Mouse (Mus musculus): ENCODE measurements at regions not wholly inside any gene's neighbourhood (a gene's known extent, or its start where the extent isn't known, plus 50 kb on each side); places are given as distances from the start of the nearest gene placed in this dataset.

DNA sequence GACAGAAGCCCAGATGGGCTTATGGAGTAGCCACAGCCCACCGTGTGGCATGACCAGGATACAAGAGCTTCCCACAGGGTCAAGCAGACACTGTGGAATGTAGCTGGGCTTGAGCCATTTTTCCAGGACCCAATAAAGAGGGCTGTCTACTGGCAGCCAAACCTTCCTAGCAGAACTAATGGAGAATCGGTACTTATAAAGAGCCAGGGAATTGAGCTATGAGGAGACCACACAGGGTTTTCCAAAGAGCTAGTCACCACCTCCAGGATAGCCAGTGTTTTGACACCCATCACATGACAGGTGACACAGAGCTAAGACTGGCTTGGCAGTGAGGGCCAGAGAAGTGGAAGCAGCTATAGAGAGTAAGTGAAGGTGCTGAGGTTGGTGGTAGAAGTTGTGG, 149.9 kb downstream of the Map2k4 start:
- no peak for DNase-seq

DNA sequence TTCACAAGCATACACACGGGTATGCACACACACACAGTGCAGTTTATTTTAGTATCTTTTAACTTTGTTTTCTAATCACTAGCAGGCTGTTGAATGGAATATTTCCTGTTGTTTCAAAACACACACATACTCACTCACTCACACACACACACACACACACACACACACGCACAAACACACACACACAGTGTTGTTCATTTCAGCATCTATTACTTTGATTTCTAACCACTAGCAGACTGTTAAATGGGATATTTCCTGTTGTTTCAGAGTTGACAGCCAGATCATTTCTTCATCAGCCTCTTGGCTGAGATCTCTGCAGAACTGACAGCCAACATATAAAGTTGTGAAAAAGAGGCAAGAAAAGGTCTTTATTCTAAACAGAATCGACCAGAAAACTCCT, 150.9 kb downstream of the Map2k4 start:
- DNase-seq, result no peak

DNA sequence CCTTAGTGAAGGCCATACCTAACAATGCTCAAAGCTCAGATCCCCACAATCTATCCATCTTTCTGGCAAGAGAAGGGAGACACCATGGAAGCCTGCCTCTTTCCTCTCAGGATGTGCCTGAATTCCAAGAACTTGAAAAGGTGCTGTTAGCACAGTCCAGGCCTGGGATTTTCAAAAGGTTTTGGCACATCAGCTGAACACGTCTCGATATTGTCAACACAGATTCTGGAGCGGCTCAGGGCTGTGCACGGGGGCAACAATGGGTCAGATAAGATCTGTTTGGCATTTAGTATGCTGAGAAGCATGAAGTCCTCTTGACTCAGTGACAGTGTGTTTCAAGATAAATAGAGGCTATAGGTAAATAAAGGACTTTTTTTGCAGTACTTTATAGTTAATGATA, 152.8 kb downstream of the Map2k4 start:
- DNase-seq, result no peak

DNA sequence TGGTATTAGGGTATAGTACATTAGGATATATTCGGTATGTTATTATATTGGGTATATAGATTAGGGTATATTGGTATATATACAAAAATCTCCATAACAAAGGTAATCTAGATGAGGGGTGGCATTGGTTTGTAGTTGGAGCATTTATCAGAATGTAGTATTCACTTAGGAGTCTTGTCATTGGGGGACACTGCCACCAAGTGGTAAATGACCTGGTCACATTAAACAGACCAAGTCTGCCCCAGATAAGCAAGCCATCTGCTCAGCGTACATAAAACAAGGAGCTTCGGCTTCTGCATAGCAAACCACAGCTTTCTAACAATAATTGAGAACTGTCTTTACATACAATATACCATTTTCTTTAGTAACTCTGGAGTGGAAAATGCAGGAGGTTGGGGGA, 156.9 kb downstream of the Map2k4 start:
- peak; percentile 31 for DNase-seq

DNA sequence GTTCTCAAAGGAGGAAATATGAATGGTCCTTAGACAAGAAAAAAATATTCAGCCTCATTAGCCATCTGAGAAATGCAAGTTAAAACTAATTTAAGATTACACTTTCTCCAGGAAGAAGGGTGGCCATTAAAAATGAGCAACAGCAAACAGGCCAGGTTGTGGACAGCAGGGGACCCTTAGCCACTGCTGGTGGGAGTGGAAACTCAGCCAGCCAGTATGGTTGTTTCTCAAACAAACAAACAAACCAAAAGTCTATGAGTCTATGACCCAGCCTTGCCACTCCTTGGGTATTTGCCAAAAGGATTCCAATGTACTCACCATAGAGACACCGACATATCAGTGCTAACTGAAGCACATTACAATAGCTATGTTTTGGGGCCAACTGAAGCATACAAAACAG, 157.7 kb downstream of the Map2k4 start:
- DNase-seq, result no peak

DNA sequence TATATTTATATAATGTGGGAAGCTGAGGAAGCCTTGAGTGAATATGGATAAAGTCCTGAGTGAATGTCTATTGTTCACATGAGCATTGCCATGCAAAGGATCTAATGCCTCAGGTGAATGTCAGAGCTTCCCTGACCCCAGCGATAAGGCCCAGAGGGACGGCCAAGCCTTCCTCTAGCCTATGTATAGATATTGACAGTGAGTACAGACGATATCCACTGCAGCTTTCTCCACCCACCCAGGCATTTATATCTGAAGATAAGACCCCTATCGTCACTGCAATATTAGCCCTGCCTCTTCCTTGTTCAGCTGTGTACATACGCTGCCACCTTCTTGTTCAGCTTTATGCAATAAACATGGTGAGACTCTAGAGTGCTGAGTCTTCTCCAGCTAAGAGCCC, 158.8 kb downstream of the Map2k4 start:
- no peak for DNase-seq

DNA sequence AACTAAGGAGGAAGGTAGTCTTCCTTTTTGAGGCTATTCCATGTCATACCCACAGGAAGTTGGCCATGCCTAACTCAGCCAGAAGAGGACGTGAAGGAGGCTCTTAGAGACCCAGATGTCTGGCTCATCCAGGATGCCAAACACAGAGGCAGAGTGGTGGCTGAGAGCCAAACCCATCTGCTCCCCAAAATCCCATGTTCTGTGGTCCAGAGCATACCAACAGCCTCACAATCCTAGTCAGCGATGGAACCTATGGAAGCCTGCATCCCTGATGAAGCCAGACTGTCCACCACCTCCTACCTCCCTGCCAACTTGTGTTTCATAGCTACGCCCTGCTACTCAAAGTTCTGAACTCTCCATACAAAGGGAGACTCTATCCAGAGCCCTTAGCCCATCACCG, 169.1 kb downstream of the Map2k4 start:
- no peak for DNase-seq

DNA sequence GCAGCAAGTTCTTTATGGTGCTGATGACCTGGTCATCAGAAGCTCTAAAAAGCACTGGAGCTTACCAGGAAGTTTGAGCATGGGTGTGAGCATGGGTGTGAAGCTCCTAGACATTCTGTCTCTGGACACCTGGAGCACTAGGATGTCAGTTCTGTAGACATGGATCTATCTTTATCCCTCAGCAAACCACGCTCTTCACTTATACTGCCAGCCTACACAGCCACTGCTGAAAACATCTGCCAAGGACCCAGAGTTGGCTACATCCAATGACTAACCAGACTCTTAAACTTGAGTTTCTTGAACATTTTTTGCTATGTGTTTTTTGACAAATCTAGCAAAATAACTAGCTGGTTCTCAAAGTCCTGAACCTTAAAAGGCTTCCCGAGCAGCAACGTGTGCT, 177.6 kb downstream of the Map2k4 start:
- DNase-seq, result no peak

DNA sequence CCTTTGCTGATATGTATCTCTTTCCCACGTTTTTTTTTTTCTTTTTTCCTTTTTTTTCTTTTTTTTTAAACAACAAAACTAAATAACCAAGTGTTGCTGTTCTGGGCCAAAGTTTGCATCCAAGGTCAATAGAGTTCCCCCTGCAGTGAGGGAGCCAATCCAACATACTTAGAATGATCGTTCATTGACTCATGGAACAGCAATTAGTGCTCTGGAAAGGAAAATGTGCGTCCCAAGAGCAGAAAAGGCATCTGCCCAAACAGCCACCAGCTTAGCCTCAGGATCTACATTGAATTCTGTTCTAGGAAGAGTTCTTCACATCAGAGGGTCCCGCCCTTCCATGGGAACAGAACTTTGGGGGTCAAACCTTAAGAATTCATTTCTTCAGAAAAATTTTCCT, 179.0 kb downstream of the Map2k4 start:
- DNase-seq, result no peak

DNA sequence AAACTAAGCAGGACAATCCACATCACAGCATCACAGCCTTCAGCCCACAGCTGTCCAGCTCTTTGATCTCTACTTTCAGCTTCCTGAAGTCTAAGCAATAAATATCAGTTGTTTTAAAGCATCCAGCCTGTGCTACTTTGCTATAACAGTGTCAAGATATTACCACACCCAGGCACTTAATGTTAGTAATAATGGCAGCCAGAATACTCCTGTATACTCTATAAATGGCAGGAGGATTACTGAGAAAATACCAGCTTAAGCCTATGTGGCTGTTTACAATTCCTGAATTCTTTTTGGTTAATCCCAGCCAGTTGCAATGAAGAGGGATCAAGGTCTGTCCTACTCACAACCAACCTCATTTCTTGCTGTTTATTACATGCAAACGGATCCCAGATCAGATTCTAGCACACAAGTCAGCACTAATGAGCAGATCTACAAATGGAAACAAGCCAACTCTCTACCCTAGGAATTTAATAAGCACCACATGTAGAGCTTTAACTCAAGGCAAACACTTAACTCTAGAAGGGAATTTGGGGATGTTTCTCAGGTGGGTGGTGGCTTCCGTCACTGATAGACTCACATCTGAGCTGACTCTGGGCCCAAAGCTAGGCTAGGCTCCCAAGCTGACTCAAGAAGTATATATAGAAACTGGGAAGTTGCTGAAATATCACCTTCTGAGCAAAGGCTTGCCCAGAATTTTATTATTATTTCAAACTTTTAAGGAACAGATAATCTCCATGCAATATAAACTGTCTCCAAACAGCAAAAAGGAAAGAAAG, 190.6 kb downstream of the Map2k4 start:
- DNase-seq, result no peak

DNA sequence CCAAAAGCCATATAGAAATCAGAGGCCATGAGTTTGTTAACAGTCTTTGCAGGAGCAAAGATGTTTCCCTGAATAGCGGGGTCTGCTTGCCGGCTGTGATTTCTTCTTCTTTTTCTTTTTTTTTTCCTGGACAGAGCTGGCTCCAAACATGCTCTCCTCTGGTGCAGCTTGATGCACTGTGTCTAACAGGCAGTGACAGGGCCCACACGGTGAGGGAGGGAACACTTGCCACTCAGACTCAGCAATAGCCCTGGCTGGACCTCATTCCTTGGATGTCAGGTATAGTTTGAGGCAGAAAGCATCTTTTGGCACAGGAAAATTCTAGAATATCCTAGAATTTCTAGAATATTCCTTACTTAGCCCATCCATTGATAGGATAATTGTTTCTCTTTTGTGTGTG, 199.6 kb downstream of the Map2k4 start:
- no peak for DNase-seq

DNA sequence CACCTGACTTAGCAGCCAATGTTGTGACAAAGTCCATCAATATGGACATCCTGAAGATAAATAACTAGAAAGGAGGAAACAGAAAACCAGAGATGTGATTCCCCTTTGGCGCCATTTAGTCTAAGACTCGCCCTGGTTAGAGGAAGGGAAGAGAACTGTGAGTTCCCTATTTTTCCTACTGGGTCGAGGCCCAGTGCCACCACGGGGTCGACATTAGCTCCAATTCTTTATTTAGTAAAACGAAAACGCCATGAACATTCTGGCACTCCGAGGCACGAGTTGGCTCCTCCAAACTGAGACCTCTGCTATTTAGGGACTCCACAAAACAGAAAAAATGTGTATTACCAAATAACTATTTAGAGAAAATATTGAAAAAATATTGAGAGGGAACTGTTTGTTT, 220.3 kb downstream of the Map2k4 start:
- DNase-seq, result peak; percentile 30

DNA sequence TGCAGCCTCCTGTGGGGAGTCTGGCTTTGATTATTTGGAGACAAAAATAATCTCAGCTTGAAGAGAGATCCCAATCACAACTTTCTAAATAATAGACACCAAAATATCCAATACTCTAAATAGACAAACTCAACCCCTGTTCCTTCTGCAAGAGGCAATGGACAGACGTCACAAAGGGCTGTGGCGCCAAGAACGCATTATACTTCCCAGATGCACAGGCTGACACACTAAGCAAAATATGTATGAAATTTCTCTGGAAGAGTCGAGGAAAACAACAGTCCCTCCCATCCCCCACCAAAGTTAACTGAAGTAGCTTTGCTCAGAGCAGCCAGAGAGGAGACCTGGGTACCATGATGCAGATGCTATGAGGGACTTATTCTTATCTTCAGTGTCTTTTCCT, 229.9 kb downstream of the Map2k4 start:
- no peak for DNase-seq

DNA sequence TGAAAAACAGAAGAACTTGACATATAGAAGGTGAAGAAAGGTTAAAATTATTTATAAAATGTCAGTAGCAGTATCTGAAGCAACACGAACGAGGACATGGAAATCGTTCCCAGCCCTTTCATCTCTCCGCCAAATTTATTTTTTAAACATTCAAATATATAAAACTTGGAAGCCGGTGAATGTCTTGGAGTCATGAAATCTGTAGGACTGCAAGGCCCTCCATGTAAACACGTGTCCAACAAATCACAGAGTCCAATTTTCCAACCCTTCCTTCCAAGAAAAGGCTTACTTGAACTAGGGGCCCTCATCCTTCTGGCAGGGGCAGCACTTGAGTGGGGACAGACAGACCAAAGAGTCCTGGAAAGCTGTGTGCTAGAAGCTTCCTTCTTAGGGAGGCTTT, 237.0 kb downstream of the Map2k4 start:
- DNase-seq, result no peak

DNA sequence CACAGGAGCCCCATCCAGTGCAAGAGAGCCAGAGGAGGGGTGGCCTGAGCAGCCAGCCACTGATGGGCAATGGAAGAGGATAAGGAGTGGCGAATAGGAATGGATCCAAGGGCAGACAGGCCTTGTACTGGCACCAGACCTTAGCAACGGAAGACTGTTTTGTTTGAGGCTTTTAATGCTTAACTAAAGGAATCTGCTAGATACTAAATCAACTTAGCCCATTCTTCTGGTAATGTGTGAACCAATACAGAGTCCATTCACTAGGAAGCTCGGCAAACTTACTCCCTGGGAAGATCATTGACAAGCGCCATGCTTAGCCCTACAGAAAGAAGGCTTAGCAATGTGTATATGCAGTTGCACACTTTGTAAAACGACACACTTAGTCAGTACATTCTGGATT, 243.8 kb downstream of the Map2k4 start:
- no peak for DNase-seq

DNA sequence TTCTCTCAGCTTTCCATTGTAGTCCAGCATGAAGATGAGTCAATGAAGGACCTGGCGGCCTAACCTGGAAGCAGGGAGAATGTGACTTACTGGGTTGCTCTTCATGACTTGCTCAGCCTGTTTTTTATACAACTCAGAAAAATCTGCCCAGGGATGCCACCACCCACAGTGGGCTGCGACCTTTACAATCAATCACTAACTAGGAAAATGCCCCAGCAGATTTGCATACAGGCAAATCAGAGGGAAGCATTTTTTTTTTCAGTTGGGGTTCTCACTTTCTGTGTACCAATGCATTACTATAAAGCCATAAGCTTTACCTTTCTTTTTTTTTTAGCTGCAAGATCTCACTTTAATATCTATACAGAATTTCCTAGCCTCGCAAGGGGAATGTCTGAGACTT, 244.5 kb downstream of the Map2k4 start:
- DNase-seq, result no peak

DNA sequence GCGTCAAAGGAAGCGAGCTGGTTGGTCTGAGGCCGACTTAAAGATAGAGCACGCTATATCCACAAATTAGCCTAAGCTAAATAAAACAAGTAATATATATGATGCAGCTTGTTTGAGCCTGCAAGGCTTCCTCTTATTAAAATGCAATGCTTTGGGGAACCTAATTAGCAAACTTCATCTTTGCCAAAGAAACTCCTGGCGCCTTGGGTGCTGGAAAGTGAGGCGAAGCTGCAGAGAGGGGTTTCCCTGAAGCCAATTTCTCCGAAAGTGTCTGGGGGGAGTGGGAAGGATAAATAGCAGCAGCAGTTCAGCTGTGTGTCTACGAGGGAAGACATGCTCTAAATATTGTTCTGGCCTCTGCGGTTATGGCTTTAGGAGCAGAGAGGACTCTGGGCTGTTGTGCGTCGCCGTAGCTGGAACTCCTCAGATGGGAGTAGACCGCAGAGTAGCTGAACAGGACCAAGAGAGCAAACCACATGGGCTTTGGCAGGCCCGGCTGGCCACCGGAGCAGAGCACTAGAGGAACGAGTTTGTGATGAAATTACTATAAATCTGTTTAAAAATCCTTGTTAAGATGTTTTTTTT, 251.0 kb downstream of the Map2k4 start:
- peak; percentile 3 for DNase-seq

DNA sequence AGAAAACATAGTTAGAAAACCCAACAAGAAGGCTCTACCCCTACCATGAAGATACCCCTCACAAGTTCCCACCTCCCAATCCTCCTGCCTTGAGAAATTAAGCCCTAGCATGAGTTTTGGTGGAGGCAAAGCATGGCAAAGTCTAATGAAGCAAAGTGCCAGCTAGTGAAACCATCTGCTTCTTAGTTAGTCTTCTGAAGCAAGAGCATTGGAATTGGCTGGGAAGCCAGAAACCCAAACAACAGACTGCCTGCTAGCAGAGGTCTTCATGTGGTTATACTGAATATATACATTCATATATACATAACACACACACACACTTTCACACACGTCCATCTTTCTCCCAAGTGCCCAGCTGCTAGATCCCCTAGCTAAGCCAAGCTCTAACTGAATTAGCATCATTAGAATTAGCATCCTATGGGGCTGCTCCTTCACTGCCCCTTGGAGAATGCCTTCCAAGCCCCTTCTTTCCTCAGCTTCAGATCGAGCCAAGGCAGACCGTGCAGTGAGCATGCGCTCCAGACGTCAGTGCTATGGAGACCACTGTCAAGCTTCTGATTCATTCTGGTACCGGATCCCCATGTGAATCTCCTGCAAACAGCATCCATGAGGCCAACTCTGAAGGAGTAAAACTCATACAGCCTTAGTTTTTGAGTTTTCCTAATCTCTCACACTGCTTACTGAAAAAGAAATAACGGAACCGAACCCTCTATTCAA, 252.2 kb downstream of the Map2k4 start:
- DNase-seq, result no peak

DNA sequence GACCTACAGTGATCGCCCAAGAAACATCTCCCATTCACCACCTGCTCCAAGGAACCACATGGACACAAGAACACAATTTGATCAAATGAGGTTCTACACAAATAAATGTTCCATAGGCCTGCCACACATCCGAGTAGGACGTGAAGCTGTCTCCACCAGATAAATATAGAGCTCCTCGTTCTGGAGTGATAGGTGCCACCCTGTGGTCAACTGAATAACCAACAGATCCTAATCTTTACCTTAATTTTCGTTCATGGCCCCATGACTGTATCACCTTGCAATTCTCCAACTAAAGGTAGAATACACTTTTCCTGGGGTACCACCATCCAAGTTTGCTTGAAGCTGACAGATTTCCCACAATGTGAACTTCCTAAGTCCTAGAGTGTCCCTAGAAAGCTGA, 257.4 kb downstream of the Map2k4 start:
- DNase-seq, result no peak

DNA sequence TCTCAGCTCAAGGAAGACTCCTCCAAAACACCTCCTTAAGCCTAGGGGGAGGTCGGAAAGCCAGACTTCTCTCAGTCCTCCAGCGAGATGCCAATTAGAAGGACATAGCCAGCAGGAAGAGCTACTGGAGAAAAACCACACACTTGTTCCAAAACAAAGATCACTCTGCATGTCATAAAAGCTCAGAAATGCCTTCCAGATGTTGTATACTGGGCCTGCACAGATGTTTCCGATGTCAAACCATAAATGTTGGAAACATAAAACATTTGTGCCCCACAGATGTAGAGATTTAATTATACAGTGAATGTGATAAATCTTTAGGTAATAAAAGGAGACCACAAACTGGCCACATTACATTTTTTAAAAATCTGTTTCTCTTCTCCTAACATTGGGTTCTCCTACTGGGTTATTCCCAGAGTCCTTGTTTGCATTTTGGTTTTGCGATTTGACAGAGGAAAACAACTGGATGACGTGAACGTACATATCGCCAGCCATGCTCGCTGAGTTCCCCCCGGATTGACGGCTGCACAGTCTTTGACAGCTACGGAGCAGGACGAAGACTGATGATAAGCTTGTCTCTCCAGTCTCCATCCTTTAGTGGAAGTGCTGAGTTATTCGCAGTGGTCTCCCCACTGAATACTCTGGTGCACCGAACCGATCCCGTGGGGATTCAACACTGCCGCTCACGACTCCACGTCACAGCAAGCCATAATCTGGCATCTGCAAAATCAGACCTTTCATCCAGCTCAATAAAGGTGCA, 235.5 kb upstream of the Myocd start:
- no peak for DNase-seq

DNA sequence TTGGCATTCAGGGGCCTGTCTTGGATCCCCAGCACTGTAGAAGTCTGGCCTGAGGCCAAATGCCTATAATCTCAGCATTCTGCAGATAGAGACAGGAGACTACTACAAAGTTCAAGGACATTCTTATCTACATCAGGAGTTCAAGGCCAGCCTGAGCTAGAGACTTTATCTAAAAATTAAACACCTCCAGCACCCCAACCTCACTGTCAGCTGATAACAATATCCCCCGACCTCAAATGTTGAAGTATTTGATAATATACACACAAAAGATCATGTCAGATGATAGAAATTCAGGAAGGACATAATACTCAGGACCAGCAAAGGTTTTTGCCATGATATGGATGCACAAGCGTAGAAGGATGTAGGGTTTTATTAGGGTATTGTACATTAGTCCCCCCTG, 228.2 kb upstream of the Myocd start:
- DNase-seq, result no peak

DNA sequence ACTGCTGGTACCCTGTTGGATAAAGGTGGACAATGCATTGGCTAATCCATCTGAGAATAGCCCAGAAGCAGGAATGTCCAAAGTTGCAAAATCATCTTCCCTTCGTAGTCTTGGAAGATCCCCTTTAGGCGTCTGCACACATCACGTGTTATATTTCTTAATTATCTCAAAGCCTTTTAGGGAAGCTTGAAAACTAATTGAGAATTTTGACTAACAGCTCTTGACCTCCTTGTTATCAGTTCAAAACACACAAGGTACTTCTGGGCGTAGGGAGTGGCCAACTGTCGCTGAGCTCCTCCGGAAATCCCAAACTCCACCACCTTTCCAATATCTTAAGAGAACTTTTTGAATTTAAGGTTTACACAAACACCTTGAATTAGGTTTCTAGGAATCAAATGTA, 227.6 kb upstream of the Myocd start:
- DNase-seq, result no peak

DNA sequence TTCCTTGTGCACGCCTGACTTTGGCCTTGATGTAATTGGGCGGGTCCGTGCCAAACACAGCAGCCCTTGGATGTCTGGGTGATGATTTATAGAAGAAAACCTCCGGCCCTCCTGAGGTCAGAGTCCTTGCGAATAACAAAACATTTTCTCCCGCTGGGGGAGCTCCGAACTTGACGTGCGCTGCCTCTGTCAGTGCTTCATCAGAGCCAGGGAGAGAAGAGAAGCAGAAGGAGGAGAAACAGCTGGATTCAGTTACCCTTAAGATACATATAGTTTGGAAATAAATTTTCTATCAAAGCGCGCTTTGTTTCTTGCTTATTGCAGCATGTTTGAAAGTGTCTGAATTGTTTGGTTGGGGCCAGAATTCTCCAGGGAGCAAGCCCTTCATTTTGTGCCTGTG, 225.2 kb upstream of the Myocd start:
- DNase-seq, result no peak

DNA sequence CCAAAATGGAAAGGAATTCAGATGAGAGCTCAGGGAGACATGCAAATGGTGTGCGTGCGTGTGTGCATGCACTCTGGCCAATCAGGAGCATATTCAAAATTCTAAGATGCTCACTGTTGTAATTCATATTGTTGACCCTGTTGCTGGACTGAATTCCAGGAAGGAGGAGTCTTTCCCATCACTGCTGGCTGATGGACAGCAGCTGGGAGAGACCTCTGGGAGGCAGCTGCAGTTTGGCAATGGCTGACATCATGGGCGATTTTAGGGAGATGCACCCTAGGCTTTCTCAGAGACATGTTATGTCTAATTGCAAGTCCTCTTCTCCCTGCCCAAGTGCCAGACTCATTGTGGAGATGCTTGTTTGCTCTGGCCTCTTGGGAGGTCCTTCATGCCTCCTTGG, 220.6 kb upstream of the Myocd start:
- DNase-seq, result no peak

Measured in lung, postnatal 14 days (tissue).